In the genomic region with DNA sequence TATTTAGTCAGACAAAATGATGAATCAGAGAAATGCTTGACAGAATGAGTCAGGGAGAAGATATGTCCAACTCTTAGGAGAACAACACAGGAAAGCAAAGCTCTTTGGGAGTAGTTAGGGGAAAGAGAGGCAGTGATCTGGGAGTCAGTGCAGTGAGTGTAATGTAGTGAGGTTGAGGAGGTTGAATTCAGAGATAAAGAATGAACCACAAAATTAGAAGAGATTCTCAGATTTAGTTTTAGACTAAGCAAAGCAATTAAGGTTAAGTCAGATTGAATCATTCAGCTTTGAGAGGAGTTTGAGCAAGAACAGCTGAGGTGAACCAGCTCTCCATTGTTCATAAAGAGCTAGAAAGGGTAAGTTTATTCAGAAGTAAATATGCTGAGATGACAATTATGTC, we compare ENCODE assay signal across 33 mouse cellular contexts.
"Had no signal": no experiment of that assay in that cellular context is flagged by ENCODE, and none has a peak within 500 bp of the region (broad histone marks: within the 10 kb centered on the region; RNA-seq: fewer than 3 reads in every experiment).

No protein-coding gene starts in this region.

- H3K4me2 ChIP-seq: heart, embryonic 13.5 days; heart, embryonic 15.5 days; hindbrain, embryonic 12.5 days; hindbrain, embryonic 13.5 days; hindbrain, embryonic 14.5 days; hindbrain, embryonic 15.5 days; intestine, embryonic 15.5 days; kidney, embryonic 15.5 days had no signal

- H3K27ac ChIP-seq: heart, embryonic 13.5 days; heart, embryonic 15.5 days; hindbrain, embryonic 10.5 days; hindbrain, embryonic 12.5 days; hindbrain, embryonic 13.5 days; hindbrain, embryonic 14.5 days; hindbrain, embryonic 15.5 days; hindbrain, postnatal 0 days; intestine, embryonic 15.5 days; kidney, embryonic 15.5 days; kidney, postnatal 0 days; layer of hippocampus, adult 2 months; left cerebral cortex, adult 2 months had no signal

- H3K27me3 ChIP-seq: heart, embryonic 13.5 days; heart, embryonic 15.5 days; hindbrain, embryonic 12.5 days; hindbrain, embryonic 13.5 days; hindbrain, embryonic 15.5 days; intestine, embryonic 15.5 days; kidney, embryonic 15.5 days had no signal

- H3K4me1 ChIP-seq: heart, embryonic 13.5 days; heart, embryonic 15.5 days; hindbrain, embryonic 10.5 days; hindbrain, embryonic 12.5 days; hindbrain, embryonic 13.5 days; hindbrain, embryonic 15.5 days; intestine, embryonic 15.5 days; kidney, embryonic 15.5 days had no signal

- ATAC-seq: hindbrain, embryonic 16.5 days; hindbrain, postnatal 0 days; inflammation-experienced regulatory T-cells, adult 6 months; intestine, embryonic 15.5 days; intestine, embryonic 16.5 days; intestine, postnatal 0 days had no signal

- DNase-seq: heart, postnatal 10 days; heart, postnatal 14 days; heart, postnatal 36 days; heart, postnatal 4 days; kidney, adult 11 months; kidney, adult 18-20 months; kidney, adult 2 months; kidney, adult 8-10 months; kidney, adult 9 months; kidney, postnatal 10 days; kidney, postnatal 14 days; kidney, postnatal 25 days; kidney, postnatal 36 days; kidney, postnatal 4 days; layer of hippocampus, adult 9-11 months; layer of hippocampus, postnatal 36 days had no signal

- H3K36me3 ChIP-seq: heart, embryonic 13.5 days; heart, embryonic 15.5 days; hindbrain, embryonic 10.5 days; hindbrain, embryonic 12.5 days; hindbrain, embryonic 13.5 days; hindbrain, embryonic 15.5 days; intestine, embryonic 15.5 days; kidney, embryonic 15.5 days had no signal

- H3K9ac ChIP-seq: heart, embryonic 13.5 days; heart, embryonic 15.5 days; hindbrain, embryonic 12.5 days; hindbrain, embryonic 13.5 days; hindbrain, embryonic 14.5 days; hindbrain, embryonic 15.5 days; intestine, embryonic 15.5 days; kidney, embryonic 15.5 days had no signal

- H3K4me3 ChIP-seq: heart, embryonic 13.5 days; heart, embryonic 15.5 days; hindbrain, embryonic 10.5 days; hindbrain, embryonic 12.5 days; hindbrain, embryonic 13.5 days; hindbrain, embryonic 15.5 days; intestine, embryonic 15.5 days; kidney, embryonic 15.5 days; layer of hippocampus, adult 2 months; left cerebral cortex, adult 2 months had no signal

- H3K9me3 ChIP-seq: heart, embryonic 13.5 days; heart, embryonic 15.5 days; hindbrain, embryonic 10.5 days; hindbrain, embryonic 12.5 days; hindbrain, embryonic 13.5 days; hindbrain, embryonic 15.5 days; intestine, embryonic 15.5 days; kidney, embryonic 15.5 days had no signal
